Mouse (Mus musculus) heart, embryonic 14.5 days (tissue): Measurements from ENCODE around the gene Cldn5. TPM values are rescaled to one million over a fixed set of nuclear protein-coding genes. Genes with fewer than 3 reads are reported as not detected.

Experiments used
- ATAC-seq: fragments of 200-750 bp; cut with Nextera tagmentation; 2 replicates; pipeline ENCODE4 v1.8.0; 2017; ENCODE audit warnings: low read depth, moderate TSS enrichment; ENCODE audit not compliant: insufficient number of reproducible peaks, insufficient read depth, low FRiP score
- H3K27ac ChIP-seq, 2 experiments: fragments of 200-500 bp in 1 of 2; fragments of 300-500 bp in 1 of 2; sonication (generic) in 1 of 2; replicated peaks in 1 of 2; 2 replicates each; pipeline ENCODE4 v1.5.1; 2012 to 2014; ENCODE audit warnings: low read depth in 2 of 2, low read length in 2 of 2, control low read depth in 1 of 2, mild to moderate bottlenecking in 1 of 2, mixed read lengths in 1 of 2; ENCODE audit not compliant: control insufficient read depth in 1 of 2, insufficient read depth in 1 of 2
- H3K27me3 ChIP-seq: fragments of 300-500 bp; sonication (generic); 2 replicates; pipeline ENCODE4 v1.6.1; 2014; ENCODE audit warnings: mild to moderate bottlenecking, low read length, control low read depth; ENCODE audit not compliant: control insufficient read depth, insufficient read depth
- H3K36me3 ChIP-seq: fragments of 300-500 bp; sonication (generic); 2 replicates; pipeline ENCODE4 v1.6.1; 2014; ENCODE audit warnings: mild to moderate bottlenecking, control low read depth, low read length, mixed read lengths; ENCODE audit not compliant: control insufficient read depth, insufficient read depth
- H3K4me1 ChIP-seq, 2 experiments: fragments of 200-500 bp in 1 of 2; fragments of 300-500 bp in 1 of 2; sonication (generic) in 1 of 2; 2 replicates each; pipeline ENCODE4 v1.6.1; 2012 to 2014; ENCODE audit warnings: low read length in 2 of 2, control low read depth in 1 of 2, mixed read lengths in 1 of 2; ENCODE audit not compliant: control insufficient read depth in 2 of 2, insufficient read depth in 2 of 2
- H3K4me2 ChIP-seq: fragments of 300-500 bp; sonication (generic); 2 replicates; pipeline ENCODE4 v1.6.1; 2014; ENCODE audit warnings: mild to moderate bottlenecking, low read length
- H3K4me3 ChIP-seq, 2 experiments: fragments of 200-500 bp in 1 of 2; fragments of 300-500 bp in 1 of 2; sonication (generic) in 1 of 2; 2 replicates each; pipeline ENCODE4 v1.5.1; 2012 to 2014; ENCODE audit warnings: low read length in 2 of 2, mild to moderate bottlenecking in 2 of 2, control low read depth in 1 of 2, low read depth in 1 of 2, moderate library complexity in 1 of 2; ENCODE audit not compliant: control insufficient read depth in 1 of 2, insufficient read depth in 1 of 2
- H3K9ac ChIP-seq: fragments of 300-500 bp; sonication (generic); 2 replicates; pipeline ENCODE4 v1.6.1; 2014; ENCODE audit warnings: mild to moderate bottlenecking, low read length
- H3K9me3 ChIP-seq: fragments of 300-500 bp; sonication (generic); 2 replicates; pipeline ENCODE4 v1.6.1; 2016; ENCODE audit warnings: low read length, control low read depth; ENCODE audit not compliant: control insufficient read depth
- WGBS: fragments of 180-500 bp; shearing (Covaris S2); extraction: QIAGEN DNeasy Blood & Tissue Kit; methylation state at CpG from one replicate; pipeline ENCODE4 v1.1.7; 2014; 5-methylcytosine and 5-hydroxymethylcytosine counted together
- polyA plus RNA-seq: library from polyadenylated mRNA; unstranded; fragments of >200 nt; fragmentation: Nextera tagmentation; extraction: Ambion mirVana; gene quantifications from 2 replicates; pipeline ENCODE4 v1.2.1, GENCODE M21; 2014

The Cldn5 gene
- polyA plus RNA-seq, 1 experiment from 2014 or later, result 19.5 TPM

DNA sequence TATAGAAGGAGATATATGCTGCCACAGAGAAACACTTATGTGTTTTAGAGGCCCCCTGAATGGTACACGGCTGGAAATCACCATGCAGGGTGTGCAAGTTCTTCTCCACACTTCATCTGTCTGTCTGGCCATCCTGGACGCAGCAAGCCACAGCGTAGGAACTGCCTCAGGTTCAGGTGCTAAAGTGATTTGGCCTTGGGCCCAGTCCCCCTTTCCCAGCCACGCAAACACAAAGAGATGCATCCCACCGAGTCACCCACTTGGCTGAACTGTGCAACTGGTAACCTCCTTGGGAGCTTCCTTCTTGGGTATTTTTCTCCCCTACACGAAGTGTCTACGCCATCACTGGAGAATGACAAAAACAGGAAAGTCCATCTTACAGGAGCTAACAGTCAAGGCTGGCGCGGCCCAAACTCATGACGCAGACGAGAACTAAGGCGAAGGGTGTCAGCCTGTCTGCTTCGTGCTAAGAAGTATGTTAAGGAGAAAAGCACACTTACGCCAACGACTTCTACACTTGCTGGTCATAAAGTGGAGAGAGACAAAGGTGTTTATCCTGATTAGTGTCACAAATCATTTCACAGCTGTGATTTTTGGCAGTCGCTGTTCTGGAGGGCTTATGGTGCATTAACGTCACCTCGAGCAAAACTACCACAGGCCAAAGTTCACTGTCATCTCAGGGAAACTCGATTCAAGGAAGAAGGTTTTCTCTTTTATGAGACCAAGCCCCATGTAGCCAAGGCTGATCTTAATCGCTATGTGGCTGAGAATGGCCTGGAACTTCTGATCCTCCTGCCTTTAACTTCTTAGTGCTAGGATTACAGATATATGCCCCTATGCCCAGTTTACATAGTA is 30.2 kb upstream of the Cldn5 start:
- H3K27ac ChIP-seq, result no peak overlapping the region
- H3K9me3 ChIP-seq, result no peaks in the 10 kb centered on the region
- no peak overlapping the region for H3K4me2 ChIP-seq
- H3K27me3 ChIP-seq, result no peaks in the 10 kb centered on the region
- H3K9ac ChIP-seq, result no peak overlapping the region
- H3K36me3 ChIP-seq, result no peaks in the 10 kb centered on the region
- no peak overlapping the region for H3K4me3 ChIP-seq
- WGBS, result 77% methylated on average over 20 of the region's 20 CpGs
- no peaks in the 10 kb centered on the region for H3K4me1 ChIP-seq
- ATAC-seq, result no peak

- H3K27ac ChIP-seq, result no peak overlapping the region
- WGBS, result 69% methylated on average over 11 of the region's 11 CpGs
- no peak for ATAC-seq
These were observed 25.5 kb upstream of the Cldn5 start for GRCm38 (mm10) chr16:18751101-18751500.

DNA sequence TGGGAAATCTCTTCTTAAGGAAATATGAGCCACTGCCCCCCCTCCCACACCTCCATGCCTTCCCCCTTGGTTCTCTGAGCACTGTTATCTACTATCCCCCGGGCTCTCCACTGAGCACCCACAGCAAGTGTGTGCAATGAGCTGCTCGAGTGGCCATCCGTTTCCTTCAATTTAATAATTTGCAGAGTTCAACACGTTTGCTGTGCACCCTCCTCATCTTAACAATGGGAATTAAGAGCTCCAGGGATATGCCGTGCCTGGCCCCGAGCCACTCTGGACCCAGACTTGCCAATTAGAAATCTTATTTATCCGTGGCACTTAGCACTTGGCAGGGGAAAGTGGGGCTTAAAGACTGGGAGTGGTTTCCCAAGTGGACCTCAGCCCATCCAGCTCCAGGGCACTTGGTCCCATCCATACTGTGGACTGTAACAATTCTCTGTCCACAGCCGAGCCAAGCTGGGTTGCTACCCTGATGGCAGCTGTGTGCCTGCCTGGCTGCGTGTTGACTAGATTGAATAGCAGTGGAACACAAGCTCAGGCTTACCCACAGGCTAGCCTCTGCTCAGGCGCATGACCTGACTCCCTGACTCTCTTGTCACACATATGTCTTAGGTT is 24.7 kb upstream of the Cldn5 start:
- Histone ChIP-seq H3K9me3 (no peaks in the 10 kb centered on the region), H3K36me3 (no peaks in the 10 kb centered on the region), H3K27me3 (no peaks in the 10 kb centered on the region), H3K4me1 (no peaks in the 10 kb centered on the region), H3K4me3 (no peak overlapping the region), H3K27ac (no peak overlapping the region), H3K9ac (no peak overlapping the region), H3K4me2 (no peak overlapping the region)
- 0 out of 2 replicates have a peak, but pooled peaks have one; percentile 13 for ATAC-seq
- 70% methylated on average over 10 of the region's 10 CpGs for WGBS

More at GRCm38 (mm10) chr16:18751101-18751500, 25.5 kb upstream of the Cldn5 start:
- no peaks in the 10 kb centered on the region for H3K4me1 ChIP-seq
- no peaks in the 10 kb centered on the region for H3K36me3 ChIP-seq
- no peaks in the 10 kb centered on the region for H3K27me3 ChIP-seq
- H3K9me3 ChIP-seq, result no peaks in the 10 kb centered on the region
- H3K4me2 ChIP-seq, result no peak overlapping the region
- H3K4me3 ChIP-seq, result no peak overlapping the region
- H3K9ac ChIP-seq, result no peak overlapping the region

DNA sequence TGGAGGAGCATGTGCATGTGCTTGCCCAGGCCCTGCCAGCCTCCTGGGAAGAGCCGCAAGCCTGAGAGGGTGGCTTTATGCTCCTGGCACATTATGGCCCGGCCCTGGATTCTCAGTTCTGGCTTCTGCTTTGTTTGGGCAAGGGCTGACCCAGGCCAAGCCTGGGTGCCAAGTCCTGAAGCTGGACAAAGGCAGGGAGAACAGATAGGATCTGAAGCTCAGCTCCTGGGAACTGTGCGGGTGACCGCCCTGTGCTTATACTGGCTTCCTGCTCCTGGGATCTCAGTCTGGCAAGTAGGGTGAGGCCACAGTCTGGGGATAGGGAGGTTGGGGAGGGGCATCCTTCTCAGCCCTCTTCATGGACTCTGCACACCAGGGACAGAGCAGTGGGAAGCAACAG is 14.9 kb upstream of the Cldn5 start:
- H3K9me3 ChIP-seq, result no peaks in the 10 kb centered on the region
- no peaks in the 10 kb centered on the region for H3K27me3 ChIP-seq
- no peak overlapping the region for H3K4me3 ChIP-seq
- H3K36me3 ChIP-seq, result no peaks in the 10 kb centered on the region
- H3K9ac ChIP-seq, result no peak overlapping the region
- 70% methylated on average over 4 of the region's 4 CpGs for WGBS
- ATAC-seq, result no peak
- no peak overlapping the region for H3K4me2 ChIP-seq
- H3K4me1 ChIP-seq, result no peaks in the 10 kb centered on the region
- no peak overlapping the region for H3K27ac ChIP-seq

DNA sequence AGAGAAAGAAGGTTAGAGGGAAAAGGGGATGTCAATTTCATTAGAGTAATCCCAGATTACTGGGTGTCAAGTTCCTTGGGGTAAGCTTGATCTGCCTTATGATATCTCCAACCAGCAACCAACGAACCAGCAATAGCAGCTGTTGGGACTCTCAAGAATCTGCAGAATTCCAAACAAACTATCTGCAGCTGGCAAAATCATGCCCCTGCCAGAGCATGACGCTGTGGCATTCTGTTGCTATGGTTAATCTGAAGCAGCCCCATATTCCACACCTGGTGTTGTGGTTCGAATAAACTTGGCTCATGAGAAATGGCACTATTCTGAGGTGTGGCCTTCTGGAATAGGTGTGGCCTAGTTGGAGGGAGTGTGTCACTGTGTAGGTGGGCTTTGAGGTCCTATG is 13.7 kb upstream of the Cldn5 start:
- Histone ChIP-seq H3K4me2 (no peak overlapping the region), H3K4me3 (no peak overlapping the region), H3K9ac (no peak overlapping the region), H3K27ac (no peak overlapping the region), H3K36me3 (no peaks in the 10 kb centered on the region), H3K27me3 (no peaks in the 10 kb centered on the region), H3K9me3 (no peaks in the 10 kb centered on the region), H3K4me1 (no peaks in the 10 kb centered on the region)
- no peak for ATAC-seq
- WGBS, result 64% methylated on average over 3 of the region's 3 CpGs

GRCm38 (mm10) chr16:18766390-18766789 is 10.3 kb upstream of the Cldn5 start:
- Histone ChIP-seq H3K4me3 (no peak overlapping the region), H3K9ac (no peak overlapping the region), H3K4me2 (no peak overlapping the region), H3K27me3 (no peaks in the 10 kb centered on the region), H3K4me1 (no peaks in the 10 kb centered on the region), H3K27ac (no peak overlapping the region), H3K36me3 (no peaks in the 10 kb centered on the region), H3K9me3 (0 out of 2 replicates have a peak, but pooled peaks cover 1% of the 10 kb centered on the region)
- WGBS, result 68% methylated on average over 4 of the region's 4 CpGs
- ATAC-seq, result no peak

GRCm38 (mm10) chr16:18769501-18769900 is 7.1 kb upstream of the Cldn5 start:
- ATAC-seq, result no peak
- Histone ChIP-seq H3K27me3 (no peaks in the 10 kb centered on the region), H3K27ac (no peak overlapping the region), H3K36me3 (no peaks in the 10 kb centered on the region), H3K9ac (no peak overlapping the region), H3K4me1 (0 out of 4 replicates have a peak, but pooled peaks cover 0 to 5% of the 10 kb centered on the region in 2 experiments), H3K9me3 (0 out of 2 replicates have a peak, but pooled peaks cover 3% of the 10 kb centered on the region), H3K4me2 (no peak overlapping the region), H3K4me3 (no peak overlapping the region)
- WGBS, result 60% methylated on average over 1 of the region's 1 CpGs
